8 mouse cellular contexts compared by ENCODE assay signal in the genomic region with DNA sequence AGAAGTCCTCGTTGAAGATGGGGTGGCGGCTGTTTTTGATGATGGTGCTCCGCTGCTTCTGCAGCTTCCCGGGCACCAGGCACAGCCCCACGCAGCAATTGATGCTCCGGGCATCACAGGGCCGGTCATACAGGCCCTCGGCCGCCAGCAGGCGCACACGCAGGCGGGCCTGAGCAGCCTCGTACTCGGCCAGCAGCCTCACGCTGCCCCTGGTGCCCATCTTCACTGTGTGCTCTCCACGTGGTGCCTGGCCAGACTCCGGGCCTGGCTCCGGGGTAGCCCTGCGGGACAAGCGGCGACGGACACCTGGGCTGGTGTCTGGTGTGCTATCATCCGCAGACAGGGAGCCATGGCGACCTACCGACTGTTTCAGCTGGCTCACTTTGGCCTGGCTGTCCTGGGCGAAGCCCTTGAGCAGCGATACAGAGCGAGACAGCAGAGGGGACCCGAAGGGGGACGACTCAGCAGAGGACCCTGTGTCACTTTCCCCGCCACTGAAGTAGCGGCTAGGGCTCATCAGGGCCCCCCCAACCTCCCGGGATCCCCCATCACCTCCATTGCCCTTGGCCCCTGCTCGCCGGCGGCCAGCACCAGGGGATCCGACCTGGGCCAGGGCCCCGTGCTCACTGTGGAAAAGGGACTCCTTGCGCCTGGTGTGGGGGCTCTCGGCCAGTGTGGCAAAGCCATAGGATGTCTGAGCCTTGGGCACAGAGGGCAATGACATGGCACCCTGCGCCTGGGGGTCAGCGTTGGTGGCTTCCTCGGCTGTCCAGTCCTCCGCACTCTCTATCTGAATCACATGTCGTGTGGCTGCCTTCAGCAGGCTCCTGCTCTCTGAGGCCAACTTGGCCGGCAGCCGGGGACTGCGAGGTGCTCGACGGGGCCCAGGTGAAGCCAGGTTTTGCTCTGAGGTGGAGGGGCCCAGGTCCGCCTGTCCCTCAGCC. TPM values are rescaled to one million over a fixed set of nuclear protein-coding genes. Genes with fewer than 3 reads are reported as not detected.
DNase-seq lines count a peak whose midpoint lies in the region; ATAC-seq and TF ChIP-seq lines count a peak whose summit lies in the region.

No protein-coding gene starts in this region.

- TF ChIP-seq POLR2A in cerebellum, adult 2 months (IDR thresholded peaks at IDR 0.05; ENCODE audit: borderline replicate concordance, insufficient read depth, low read length): no peak
- TF ChIP-seq POLR2A in testis, adult 2 months (IDR thresholded peaks at IDR 0.05; ENCODE audit: control insufficient read depth, low read depth, low read length): no peak

- DNase-seq in cerebellum, adult 2 months: peak; percentile 43 to 48
- no peak for DNase-seq in cerebellum, adult 8-10 months
- no peak for DNase-seq in testis, postnatal 14 days (ENCODE audit: low spot score)
- peak; percentile 45 to 66 for DNase-seq in kidney, postnatal 4 days
- DNase-seq in retina, embryonic 14.5 days (ENCODE audit: low spot score): peak; percentile 71
- no peak for DNase-seq in urinary bladder, postnatal 36 days (ENCODE audit: low spot score in 2 of 2)

- no peaks in the 10 kb centered on the region for H3K27me3 ChIP-seq in cerebellum, adult 2 months (ENCODE audit: control insufficient read depth, insufficient read depth, low read length)
- no peaks in the 10 kb centered on the region for H3K27me3 ChIP-seq in testis, adult 2 months (ENCODE audit: control insufficient read depth, insufficient read depth, low read length)

- TF ChIP-seq CTCF in cerebellum, adult 2 months (IDR thresholded peaks at IDR 0.05; ENCODE audit: borderline replicate concordance, insufficient read depth, low read depth, low read length): peak; percentile 34; the same call in 1 of the 2 replicates
- TF ChIP-seq CTCF in testis, adult 2 months (IDR thresholded peaks at IDR 0.05; ENCODE audit: control insufficient read depth, insufficient read depth, insufficient replicate concordance, low read depth, low read length): peak; percentile 21; the same call in 1 of the 2 replicates

- WGBS in cerebellum, adult 2 months: 23% methylated on average over 51 of the region's 51 CpGs

- no peak overlapping the region for H3K4me3 ChIP-seq in cerebellum, adult 2 months (replicated peaks; ENCODE audit: insufficient read depth, low read depth, low read length)
- no peak overlapping the region for H3K4me3 ChIP-seq in testis, adult 2 months (ENCODE audit: control insufficient read depth, low read depth, low read length)

- no peak overlapping the region for H3K27ac ChIP-seq in cerebellum, adult 2 months (ENCODE audit: insufficient read depth, low read length)
- no peak overlapping the region for H3K27ac ChIP-seq in testis, adult 2 months (ENCODE audit: control insufficient read depth, insufficient read depth, low read depth, low read length)

- no peaks in the 10 kb centered on the region for H3K36me3 ChIP-seq in testis, adult 2 months (ENCODE audit: control insufficient read depth, insufficient read depth, low read length)

- ATAC-seq in erythroid progenitor cell, adult 5-6 weeks (replicated peaks; ENCODE audit: low FRiP score, poor library complexity, severe bottlenecking): no peak

- peaks cover 20% of the 10 kb centered on the region for H3K4me1 ChIP-seq in cerebellum, adult 2 months (ENCODE audit: control insufficient read depth, insufficient read depth, low read length)
- H3K4me1 ChIP-seq in testis, adult 2 months (ENCODE audit: control insufficient read depth, insufficient read depth, low read length): peaks cover 25% of the 10 kb centered on the region

RNA-seq across cellular contexts. Expression of gene C2cd4c, which starts 1.4 kb away (rescaled TPM):
- polyA plus RNA-seq in cerebellum, adult 2 months (2012; rRNA removed): 3.1 and 3.2 TPM in 2 replicates
- polyA plus RNA-seq in testis, adult 2 months (2012; rRNA removed): 0.91 and 1.5 TPM in 2 replicates
- total RNA-seq in erythroid progenitor cell, adult 5-6 weeks (2015; ENCODE audit: low replicate concordance): not detected in 2 replicates
- total RNA-seq in erythroid progenitor cell, adult 5-6 weeks (2017; ENCODE audit: low replicate concordance): not detected in 2 replicates

RNA-seq across cellular contexts. Expression of gene Shc2, which starts 25.3 kb away (rescaled TPM):
- 30.2 and 31.2 TPM in 2 replicates for polyA plus RNA-seq in cerebellum, adult 2 months (2012; rRNA removed)
- 4.5 and 5.8 TPM in 2 replicates for polyA plus RNA-seq in testis, adult 2 months (2012; rRNA removed)
- not detected in 2 replicates for total RNA-seq in erythroid progenitor cell, adult 5-6 weeks (2015; ENCODE audit: low replicate concordance)
- not detected in 2 replicates for total RNA-seq in erythroid progenitor cell, adult 5-6 weeks (2017; ENCODE audit: low replicate concordance)

RNA-seq across cellular contexts. Expression of gene Theg, which starts 25.3 kb away (rescaled TPM):
- not detected in 2 replicates for polyA plus RNA-seq in cerebellum, adult 2 months (2012; rRNA removed)
- polyA plus RNA-seq in testis, adult 2 months (2012; rRNA removed): 407 and 425 TPM in 2 replicates
- total RNA-seq in erythroid progenitor cell, adult 5-6 weeks (2015; ENCODE audit: low replicate concordance): not detected in 2 replicates
- total RNA-seq in erythroid progenitor cell, adult 5-6 weeks (2017; ENCODE audit: low replicate concordance): not detected in 2 replicates

RNA-seq across cellular contexts. Expression of gene Odf3l2, which starts 33.1 kb away (rescaled TPM):
- polyA plus RNA-seq in cerebellum, adult 2 months (2012; rRNA removed): not detected in 2 replicates
- not detected in 2 replicates for polyA plus RNA-seq in testis, adult 2 months (2012; rRNA removed)
- total RNA-seq in erythroid progenitor cell, adult 5-6 weeks (2015; ENCODE audit: low replicate concordance): not detected in 2 replicates
- total RNA-seq in erythroid progenitor cell, adult 5-6 weeks (2017; ENCODE audit: low replicate concordance): not detected in 2 replicates

RNA-seq across cellular contexts. Expression of gene Madcam1, which starts 51.9 kb away (rescaled TPM):
- not detected in 2 replicates for polyA plus RNA-seq in cerebellum, adult 2 months (2012; rRNA removed)
- not detected in 2 replicates for polyA plus RNA-seq in testis, adult 2 months (2012; rRNA removed)
- total RNA-seq in erythroid progenitor cell, adult 5-6 weeks (2015; ENCODE audit: low replicate concordance): not detected in 2 replicates
- not detected in 2 replicates for total RNA-seq in erythroid progenitor cell, adult 5-6 weeks (2017; ENCODE audit: low replicate concordance)

Comparison
In these comparisons a context has a peak if more than half of its experiments do, and no peak if none do; other contexts are left out.
1. DNase-seq: peak in cerebellum, adult 2 months (2 of 2), kidney, postnatal 4 days (2 of 2) and retina, embryonic 14.5 days (single experiment); none in cerebellum, adult 8-10 months (single experiment), testis, postnatal 14 days (single experiment) and urinary bladder, postnatal 36 days (0 of 2).
2. RNA of gene Theg, which starts 25.3 kb away (polyA plus RNA-seq): 407 to 425 TPM in testis, adult 2 months; not detected in cerebellum, adult 2 months; every median in the first group is over 100 times any median in the second.